Mouse (Mus musculus) cerebellum, adult 2 months (tissue): ENCODE measurements around the gene Fam168b.

Source experiments
- CTCF ChIP-seq: fragments of 200-500 bp; IDR thresholded peaks from 2 replicates; pipeline ENCODE4 v1.5.1; 2011; ENCODE audit warnings: low read depth, mild to moderate bottlenecking, control low read depth, low read length, moderate library complexity, borderline replicate concordance; ENCODE audit not compliant: insufficient read depth
- POLR2A ChIP-seq: fragments of 200-500 bp; IDR thresholded peaks from 2 replicates; pipeline ENCODE4 v1.6.1; 2011; ENCODE audit warnings: low read length, control low read depth, borderline replicate concordance; ENCODE audit not compliant: insufficient read depth

GRCm38 (mm10) chr1:34811581-34811980 lies 31.3 kb downstream of the Fam168b start:
- TF ChIP-seq POLR2A (no peak), CTCF (no peak)
